Mouse (Mus musculus) spleen, postnatal 4 days (tissue): Measurements from ENCODE around the gene Klra3.
"Not testable (repeated sequence)": the region's sequence is repeated elsewhere in the genome, so short reads cannot be mapped to it uniquely, and the experiment has no call there.

ENCODE experiments used
- DNase-seq, 2 experiments: peaks; one replicate each; pipeline ENCODE4 v3.0.0; 2022; ENCODE audit warnings: low spot score in 2 of 2

Gene Klra3

DNA sequence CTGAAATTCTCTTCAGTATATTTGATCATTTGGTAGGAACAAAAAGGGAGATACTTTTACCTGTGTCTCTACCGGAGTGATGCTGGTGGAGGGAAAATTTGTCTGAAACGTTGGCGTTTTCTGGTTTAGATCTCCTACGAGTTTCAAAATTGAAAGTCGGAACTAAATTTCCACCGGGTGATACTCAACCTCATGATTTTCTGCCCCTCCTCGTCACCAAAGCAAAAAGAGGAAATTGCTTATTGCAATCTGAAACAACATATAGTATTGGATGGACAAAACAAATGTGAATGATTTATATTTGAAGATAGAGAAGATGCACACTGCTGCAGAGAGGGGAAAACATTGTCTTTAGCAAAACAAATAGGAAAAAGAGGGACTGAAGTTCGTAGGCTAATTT lies at the start of gene Klra3:
Gene Klra3, minus strand, starts transcription at position 164 of the 400 bp plus-strand sequence.
- DNase-seq: no peak

DNA sequence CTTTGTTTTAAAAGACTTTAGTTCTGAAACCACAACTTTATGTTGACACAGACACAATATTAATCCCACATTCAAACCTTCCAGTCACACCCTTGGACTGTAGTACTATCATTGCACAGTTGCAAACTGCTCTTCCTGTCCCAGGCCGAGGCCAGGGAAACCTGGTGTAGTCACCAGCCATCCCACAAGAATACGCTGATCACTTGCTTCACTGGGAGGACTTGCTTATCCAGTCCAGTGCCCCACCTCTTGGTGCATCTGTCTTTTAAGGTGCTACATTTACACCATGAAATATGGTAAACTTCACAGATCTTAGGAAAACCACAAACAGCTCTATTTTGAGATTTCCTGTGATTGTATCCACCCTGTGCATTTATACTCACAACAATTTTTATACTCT lies 49.4 kb upstream of the Klra3 start, which contains the start of gene Klra1:
Gene Klra1, minus strand, starts transcription at position 125 of the 400 bp plus-strand sequence.
- DNase-seq: no peak

GRCm38 (mm10) chr6:130385803-130386202 lies 48.4 kb upstream of the Klra3 start:
- no peak for DNase-seq

- DNase-seq: no peak
Measured at GRCm38 (mm10) chr6:130382375-130382774, 45.0 kb upstream of the Klra3 start.

DNA sequence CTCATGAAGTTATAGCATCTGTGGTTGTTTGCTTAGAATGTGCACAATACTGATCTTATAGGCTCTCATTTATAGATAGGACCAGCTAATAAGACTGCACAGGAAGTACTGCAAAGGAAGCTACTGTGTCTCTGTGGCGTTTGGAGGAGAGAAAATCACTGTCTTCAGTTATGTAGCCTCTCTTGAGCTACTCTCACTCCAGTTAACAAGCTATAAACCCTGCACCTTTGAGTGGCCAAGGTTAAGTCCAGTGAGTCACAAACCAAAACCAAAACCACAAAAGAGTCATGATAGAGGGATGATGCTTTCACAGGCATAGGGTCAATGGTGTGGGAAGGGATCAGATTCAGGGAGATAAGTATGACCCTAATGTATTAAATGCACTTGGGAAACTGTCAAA lies 8.0 kb upstream of the Klra3 start:
- DNase-seq: not testable (repeated sequence)

DNA sequence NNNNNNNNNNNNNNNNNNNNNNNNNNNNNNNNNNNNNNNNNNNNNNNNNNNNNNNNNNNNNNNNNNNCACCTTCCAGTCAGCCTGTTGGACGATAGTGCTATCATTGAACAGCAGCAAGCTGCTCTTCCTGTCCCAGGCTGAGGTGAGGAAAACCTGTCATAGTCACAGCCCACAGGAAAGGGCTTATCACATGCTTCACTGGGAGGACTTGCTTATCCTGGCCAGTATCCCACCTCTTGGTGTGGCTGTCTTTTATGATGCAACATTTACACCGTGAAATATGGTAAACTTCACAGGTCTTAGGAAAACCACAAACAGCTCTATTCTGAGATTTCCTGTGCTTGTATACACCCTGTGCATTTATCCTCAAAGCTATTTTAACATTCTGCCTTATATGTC lies 4.6 kb upstream of the Klra3 start:
- DNase-seq: not testable (repeated sequence)

- DNase-seq: no peak
Measured at GRCm38 (mm10) chr6:130287984-130288649, 49.3 kb downstream of the Klra3 start.

GRCm38 (mm10) chr6:130281828-130282227 lies 55.5 kb downstream of the Klra3 start, which contains the start of gene Klra10:
Klra10 (minus strand) TSS chr6:130281928.
- not testable (repeated sequence) for DNase-seq
